Mouse (Mus musculus): ENCODE measurements around the gene Ccm2l. TPM values are rescaled to one million over a fixed set of nuclear protein-coding genes. Genes with fewer than 3 reads are reported as not detected.

Gene Ccm2l
- polyA plus RNA-seq, 1 experiment, result 164 TPM

DNA sequence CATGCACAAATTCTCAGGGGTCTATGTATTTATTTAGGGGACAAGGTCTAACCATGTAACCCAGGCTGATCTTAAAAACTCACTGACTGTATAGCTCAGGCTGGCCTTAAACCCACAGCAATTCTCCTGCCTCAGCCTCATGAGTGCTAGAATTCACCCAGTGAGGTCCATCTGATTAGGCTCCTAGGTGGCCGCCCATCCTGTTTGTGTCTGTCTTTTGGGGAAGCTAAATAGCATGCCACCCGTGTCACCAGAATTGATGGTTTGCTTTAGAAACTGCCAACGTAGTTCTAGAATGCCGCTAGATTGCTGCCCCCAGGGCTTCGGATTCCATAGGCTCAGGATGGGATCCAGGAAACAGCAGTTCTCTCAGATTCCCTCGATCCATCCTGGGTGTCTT lies 1.2 kb downstream of the Ccm2l start:
- peak overlapping the region; percentile 36 for H3K4me3 ChIP-seq (replicated peaks; ENCODE audit: extremely low read depth, low read depth, low read length)
- DNase-seq, result no peak

DNA sequence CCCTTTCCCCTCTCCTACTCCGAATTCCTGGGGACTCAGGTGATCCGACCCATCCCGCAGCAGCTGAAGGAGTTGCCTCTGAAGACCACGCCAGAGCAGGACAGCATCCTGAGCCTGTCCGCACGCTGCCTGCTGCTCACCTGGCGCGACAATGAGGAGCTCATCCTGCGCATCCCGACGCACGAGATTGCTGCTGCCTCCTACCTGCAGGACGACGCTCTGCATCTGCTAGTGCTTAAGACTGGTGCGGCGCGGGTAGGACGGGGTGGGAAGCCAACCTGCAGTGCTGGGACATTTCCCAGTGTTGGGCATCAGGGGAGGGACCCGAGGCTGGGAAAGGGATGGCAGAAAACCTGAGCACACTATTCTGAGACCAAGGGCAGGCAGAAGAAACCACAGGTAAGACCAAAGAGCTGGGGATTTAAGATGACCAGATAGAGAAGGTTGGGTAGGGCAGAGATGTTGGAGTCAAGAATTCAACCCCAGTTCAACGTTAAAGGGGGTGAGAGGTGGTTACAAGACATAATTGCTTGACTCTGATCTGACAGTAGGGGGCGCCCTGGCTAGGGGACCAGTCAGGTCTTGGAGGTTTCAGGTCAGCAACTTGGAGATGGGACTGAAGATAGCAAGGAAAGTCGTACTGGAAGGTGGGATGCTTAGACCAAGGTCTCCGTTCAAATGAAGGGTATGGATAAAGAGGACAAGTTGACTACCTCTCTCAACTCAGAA lies 5.2 kb downstream of the Ccm2l start:
- TF ChIP-seq CTCF (IDR thresholded peaks at IDR 0.05; ENCODE audit: insufficient read depth, low read length), result no peak; the same call in 1 of the 2 replicates
- no peak for DNase-seq
- 43% methylated on average over 23 of the region's 23 CpGs for WGBS
- H3K4me1 ChIP-seq (ENCODE audit: control insufficient read depth, insufficient read depth, low read length), result peaks cover 5% of the 10 kb centered on the region
- no peak overlapping the region for H3K4me3 ChIP-seq (replicated peaks; ENCODE audit: extremely low read depth, low read depth, low read length)

More for the DNA sequence above, 1.2 kb downstream of the Ccm2l start:
- peaks cover 9% of the 10 kb centered on the region for H3K4me1 ChIP-seq (ENCODE audit: control insufficient read depth, insufficient read depth, low read length)
- WGBS, result 36% methylated on average over 6 of the region's 6 CpGs
- TF ChIP-seq CTCF (IDR thresholded peaks at IDR 0.05; ENCODE audit: insufficient read depth, low read length), result no peak
- no peak for TF ChIP-seq POLR2A (IDR thresholded peaks at IDR 0.05; ENCODE audit: borderline replicate concordance, extremely low read depth, low read depth, low read length)

- WGBS, result 58% methylated on average over 67 of the region's 67 CpGs
- no peak for TF ChIP-seq CTCF (IDR thresholded peaks at IDR 0.05; ENCODE audit: insufficient read depth, low read length)
- no peak for TF ChIP-seq POLR2A (IDR thresholded peaks at IDR 0.05; ENCODE audit: borderline replicate concordance, extremely low read depth, low read depth, low read length)
- no peak for DNase-seq
- peaks cover 8% of the 10 kb centered on the region for H3K4me1 ChIP-seq (ENCODE audit: control insufficient read depth, insufficient read depth, low read length)
- H3K4me3 ChIP-seq (replicated peaks; ENCODE audit: extremely low read depth, low read depth, low read length), result no peak overlapping the region
Observed at GRCm38 (mm10) chr2:153071491-153072184, 5.9 kb downstream of the Ccm2l start.

DNA sequence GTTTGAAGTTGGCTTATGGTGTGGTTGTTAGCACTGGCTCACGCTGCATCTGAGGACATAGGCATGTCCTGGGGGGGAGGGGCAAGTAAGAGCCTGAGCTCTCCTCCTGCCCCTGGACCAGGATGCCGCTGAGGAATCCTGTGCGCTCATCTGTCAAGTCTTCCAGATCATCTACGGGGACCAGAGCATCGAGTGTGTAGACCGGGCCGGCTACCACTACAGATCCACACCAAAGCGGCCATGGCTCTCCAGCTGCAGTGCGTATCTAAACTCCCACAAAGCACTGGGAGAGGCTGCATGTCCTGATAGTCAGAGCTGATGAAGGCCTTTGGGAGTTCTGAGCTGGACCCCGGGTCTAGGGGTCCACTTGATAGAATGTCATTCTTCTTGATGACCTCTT lies 8.9 kb downstream of the Ccm2l start:
- no peak for TF ChIP-seq CTCF (IDR thresholded peaks at IDR 0.05; ENCODE audit: insufficient read depth, low read length)
- TF ChIP-seq POLR2A (IDR thresholded peaks at IDR 0.05; ENCODE audit: borderline replicate concordance, extremely low read depth, low read depth, low read length), result no peak
- no peak overlapping the region for H3K4me3 ChIP-seq (replicated peaks; ENCODE audit: extremely low read depth, low read depth, low read length)
- WGBS, result 80% methylated on average over 10 of the region's 10 CpGs

GRCm38 (mm10) chr2:153075961-153076360 lies 10.2 kb downstream of the Ccm2l start:
- 53% methylated on average over 2 of the region's 2 CpGs for WGBS
- Histone ChIP-seq H3K4me3 (replicated peaks; ENCODE audit: extremely low read depth, low read depth, low read length) (no peak overlapping the region), H3K4me1 (ENCODE audit: control insufficient read depth, insufficient read depth, low read length) (peaks cover 3% of the 10 kb centered on the region)
- TF ChIP-seq POLR2A (IDR thresholded peaks at IDR 0.05; ENCODE audit: borderline replicate concordance, extremely low read depth, low read depth, low read length) (no peak), CTCF (IDR thresholded peaks at IDR 0.05; ENCODE audit: insufficient read depth, low read length) (no peak)
- no peak for DNase-seq

More for the DNA sequence above, 8.9 kb downstream of the Ccm2l start:
- DNase-seq, result no peak
- peaks cover 8% of the 10 kb centered on the region for H3K4me1 ChIP-seq (ENCODE audit: control insufficient read depth, insufficient read depth, low read length)

- TF ChIP-seq CTCF (IDR thresholded peaks at IDR 0.05; ENCODE audit: insufficient read depth, low read length), result peak; percentile 78
- TF ChIP-seq POLR2A (IDR thresholded peaks at IDR 0.05; ENCODE audit: borderline replicate concordance, extremely low read depth, low read depth, low read length), result no peak
- DNase-seq, result peak; percentile 78
- H3K4me3 ChIP-seq (replicated peaks; ENCODE audit: extremely low read depth, low read depth, low read length), result no peak overlapping the region
- WGBS, result 43% methylated on average over 32 of the region's 32 CpGs
- H3K4me1 ChIP-seq (ENCODE audit: control insufficient read depth, insufficient read depth, low read length), result peaks cover 9% of the 10 kb centered on the region
Observed at GRCm38 (mm10) chr2:153080841-153081523, 15.2 kb downstream of the Ccm2l start.

- DNase-seq, result no peak
- Histone ChIP-seq H3K4me3 (replicated peaks; ENCODE audit: extremely low read depth, low read depth, low read length) (no peak overlapping the region), H3K4me1 (ENCODE audit: control insufficient read depth, insufficient read depth, low read length) (peaks cover 6% of the 10 kb centered on the region)
- no peak for TF ChIP-seq CTCF (IDR thresholded peaks at IDR 0.05; ENCODE audit: insufficient read depth, low read length)
- TF ChIP-seq POLR2A (IDR thresholded peaks at IDR 0.05; ENCODE audit: borderline replicate concordance, extremely low read depth, low read depth, low read length), result no peak
- WGBS, result 69% methylated on average over 6 of the region's 6 CpGs
Observed at GRCm38 (mm10) chr2:153081866-153082265, 16.1 kb downstream of the Ccm2l start.

GRCm38 (mm10) chr2:153083275-153083674 lies 17.5 kb downstream of the Ccm2l start:
- Histone ChIP-seq H3K4me1 (ENCODE audit: control insufficient read depth, insufficient read depth, low read length) (peaks cover 6% of the 10 kb centered on the region), H3K4me3 (replicated peaks; ENCODE audit: extremely low read depth, low read depth, low read length) (no peak overlapping the region)
- TF ChIP-seq CTCF (IDR thresholded peaks at IDR 0.05; ENCODE audit: insufficient read depth, low read length) (no peak), POLR2A (IDR thresholded peaks at IDR 0.05; ENCODE audit: borderline replicate concordance, extremely low read depth, low read depth, low read length) (no peak)
- WGBS, result 66% methylated on average over 8 of the region's 8 CpGs
- DNase-seq, result no peak

- 73% methylated on average over 4 of the region's 4 CpGs for WGBS
- DNase-seq, result no peak
- no peak overlapping the region for H3K4me3 ChIP-seq (replicated peaks; ENCODE audit: extremely low read depth, low read depth, low read length)
- TF ChIP-seq POLR2A (IDR thresholded peaks at IDR 0.05; ENCODE audit: borderline replicate concordance, extremely low read depth, low read depth, low read length) (no peak), CTCF (IDR thresholded peaks at IDR 0.05; ENCODE audit: insufficient read depth, low read length) (no peak)
- peaks cover 6% of the 10 kb centered on the region for H3K4me1 ChIP-seq (ENCODE audit: control insufficient read depth, insufficient read depth, low read length)
Observed at GRCm38 (mm10) chr2:153083824-153084223, 18.1 kb downstream of the Ccm2l start.

Measured in lung, adult 2 months (tissue).